Mouse (Mus musculus) CD4-positive, CD25-positive, alpha-beta regulatory T cell, adult 4 months (primary cell): ENCODE data around the gene Galnt6. TPM values are rescaled to one million over a fixed set of nuclear protein-coding genes. Genes with fewer than 3 reads are reported as not detected.
A peak's percentile ranks its signal among the peaks of the same experiment; 100 is the strongest.

Experiments used
- ATAC-seq: one replicate; pipeline ENCODE4 v1.8.0; 2017
- polyA plus RNA-seq, 2 experiments: library from polyadenylated mRNA; unstranded; fragments of 100-300 nt; shearing (Covaris generic); gene quantifications; one replicate each; pipeline ENCODE4 v1.2.1; 2017

Gene Galnt6
- polyA plus RNA-seq, 2 experiments from 2014 or later = 63.9 to 105 TPM

- ATAC-seq = no peak
These were observed 24.9 kb upstream of the Galnt6 start for GRCm38 (mm10) chr15:100754041-100754440.

DNA sequence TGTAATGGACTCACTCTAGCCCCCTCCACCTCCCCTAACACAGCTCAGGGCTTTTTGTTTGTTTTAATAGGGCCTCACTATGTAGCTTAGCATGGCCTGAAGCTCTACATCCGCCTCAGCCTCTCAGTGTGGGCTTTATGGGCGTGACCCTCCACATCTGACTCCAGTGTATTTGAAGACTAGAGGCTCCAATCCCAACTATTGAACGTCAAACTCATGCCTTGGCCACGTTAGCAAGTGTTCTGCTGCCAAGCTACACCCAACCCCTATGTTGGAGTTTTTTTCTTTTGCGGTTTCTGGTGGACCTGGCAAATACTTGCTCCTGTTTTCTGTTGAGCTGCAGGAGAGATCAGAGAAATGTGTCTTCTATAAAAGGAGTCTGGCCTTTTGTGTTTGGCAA is 23.9 kb upstream of the Galnt6 start:
- ATAC-seq = no peak

DNA sequence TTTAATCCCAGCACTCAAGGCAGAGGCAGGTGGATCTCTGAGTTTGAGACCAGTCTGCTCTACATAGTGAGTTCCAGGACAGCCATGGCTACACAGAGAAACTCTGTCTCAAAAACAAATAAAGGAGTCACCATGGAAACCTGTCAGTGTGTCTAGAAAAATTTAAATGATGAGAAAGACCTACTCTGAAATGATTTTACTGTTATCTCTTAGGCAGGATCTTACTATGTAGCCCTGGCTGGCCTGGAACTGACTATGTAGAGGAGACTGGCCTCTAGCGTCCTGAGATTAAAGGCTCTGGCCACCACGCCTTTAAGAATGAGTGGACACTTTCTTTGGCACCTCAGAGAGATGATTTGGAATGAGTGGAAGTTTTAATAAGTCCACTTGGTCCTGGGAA is 23.3 kb upstream of the Galnt6 start:
- ATAC-seq = no peak

DNA sequence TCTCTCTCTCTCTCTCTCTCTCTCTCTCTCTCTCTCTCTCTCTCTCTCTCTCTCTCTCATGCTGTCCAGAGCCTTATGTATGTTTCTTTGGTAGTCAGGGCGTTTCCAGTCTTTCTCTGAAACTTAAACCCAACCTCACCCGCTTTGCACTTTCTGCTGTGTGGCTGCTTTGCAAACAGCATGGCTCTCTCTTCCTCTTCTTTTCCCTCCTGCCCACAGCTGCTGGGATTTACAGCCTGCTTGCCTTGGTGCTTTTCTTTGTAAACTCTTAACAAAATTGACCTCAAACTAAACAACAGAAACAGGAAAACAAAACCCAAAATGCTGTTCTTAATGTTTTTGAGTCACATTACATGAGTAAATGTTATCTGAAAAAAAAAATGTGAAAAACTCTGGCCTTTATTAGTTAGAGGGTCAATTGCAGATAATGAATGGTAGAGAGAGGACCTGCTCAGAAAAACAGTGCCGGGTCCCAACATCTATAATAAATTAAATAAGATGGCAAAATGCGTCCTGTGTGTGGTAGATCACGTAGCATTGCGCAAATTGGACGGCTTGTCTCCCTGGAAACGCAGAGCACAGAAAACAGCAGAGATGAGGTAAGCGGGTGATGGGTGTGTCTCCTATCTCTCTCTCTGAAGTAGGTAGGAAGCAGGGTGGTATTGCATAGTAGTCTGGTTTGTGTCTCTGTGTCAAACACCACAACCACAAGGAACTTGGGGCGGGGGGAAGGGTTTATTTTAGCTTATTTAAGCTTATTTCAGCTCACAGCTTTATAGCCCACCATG is 20.8 kb upstream of the Galnt6 start:
- ATAC-seq = peak; percentile 80

DNA sequence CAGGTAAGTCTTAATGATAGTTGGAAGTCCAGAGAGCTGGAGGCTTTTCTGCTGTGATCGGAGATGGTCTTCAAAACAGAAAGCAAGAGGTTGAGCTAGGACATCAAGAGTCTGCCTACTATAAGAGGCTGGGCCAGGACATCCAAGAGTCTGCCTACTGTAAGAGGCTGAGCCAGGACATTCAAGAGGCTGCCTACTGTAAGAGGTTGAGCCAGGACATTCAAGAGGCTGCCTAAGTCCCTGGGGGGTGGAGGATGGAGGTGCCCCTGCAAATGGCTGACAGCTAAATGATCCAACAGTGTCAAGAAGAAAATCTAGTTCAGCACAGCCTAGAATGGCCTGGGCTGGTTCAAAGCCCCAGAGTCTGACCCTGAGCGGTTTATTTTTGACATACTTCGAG is 19.4 kb upstream of the Galnt6 start:
- no peak for ATAC-seq

GRCm38 (mm10) chr15:100747121-100747963 is 18.2 kb upstream of the Galnt6 start:
- peak; percentile 18 for ATAC-seq

DNA sequence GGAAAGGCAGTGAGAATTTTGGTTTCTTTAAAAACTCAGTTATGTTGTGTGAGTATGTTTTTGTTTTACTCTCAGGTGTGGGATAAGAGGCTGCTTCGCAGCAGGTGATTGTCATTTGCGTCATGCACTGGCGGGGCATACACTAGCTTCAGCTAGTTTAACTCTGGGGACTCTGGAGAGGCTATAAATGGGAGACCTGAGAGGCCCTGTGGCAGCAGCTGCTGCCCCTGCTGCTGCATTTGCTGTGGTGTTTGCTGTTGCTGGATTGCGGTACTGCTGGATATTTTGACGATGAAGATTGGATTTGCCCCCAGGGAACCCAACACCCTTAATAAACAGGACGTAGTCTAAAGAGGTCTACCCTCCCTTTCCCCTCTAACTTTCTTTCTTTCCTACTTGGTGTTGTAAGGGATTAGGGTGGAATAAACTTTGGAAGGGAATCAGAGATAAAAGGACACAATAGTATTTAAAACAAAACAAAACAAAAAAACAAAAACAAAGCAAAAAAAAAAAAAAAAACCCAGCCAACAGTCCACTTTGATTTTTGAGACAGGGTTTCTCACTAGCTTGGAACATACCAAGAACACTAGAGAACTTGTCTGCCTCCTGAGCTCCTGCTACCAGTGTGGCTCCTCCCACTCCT is 17.4 kb upstream of the Galnt6 start:
- no peak for ATAC-seq

- ATAC-seq = no peak
These were observed 14.1 kb upstream of the Galnt6 start for GRCm38 (mm10) chr15:100743238-100743637.

GRCm38 (mm10) chr15:100739442-100739841 is 10.3 kb upstream of the Galnt6 start:
- ATAC-seq = no peak

- ATAC-seq = peak; percentile 44
These were observed 9.2 kb upstream of the Galnt6 start for GRCm38 (mm10) chr15:100738351-100738781.

DNA sequence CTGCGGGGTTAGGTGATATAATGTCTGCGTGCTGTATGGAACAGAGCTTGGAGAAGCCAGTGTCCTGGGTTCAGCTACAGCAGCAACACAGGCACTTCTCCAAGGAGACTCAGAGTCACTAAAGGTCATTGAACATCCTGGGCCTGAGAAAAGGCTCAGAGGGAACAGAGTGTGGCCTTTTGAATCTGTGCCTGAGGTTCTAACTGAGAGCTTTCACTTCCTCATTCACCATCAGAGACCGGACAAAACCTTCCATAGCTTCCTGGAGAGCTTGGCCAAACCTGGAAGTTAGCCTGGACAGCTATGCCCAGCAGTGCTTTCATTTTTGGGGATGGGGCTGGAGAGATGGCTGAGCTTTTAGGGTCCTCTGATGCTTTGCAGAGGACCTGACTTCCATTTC is 8.5 kb upstream of the Galnt6 start:
- ATAC-seq = no peak

- no peak for ATAC-seq
These were observed 6.8 kb upstream of the Galnt6 start for GRCm38 (mm10) chr15:100735953-100736300.

DNA sequence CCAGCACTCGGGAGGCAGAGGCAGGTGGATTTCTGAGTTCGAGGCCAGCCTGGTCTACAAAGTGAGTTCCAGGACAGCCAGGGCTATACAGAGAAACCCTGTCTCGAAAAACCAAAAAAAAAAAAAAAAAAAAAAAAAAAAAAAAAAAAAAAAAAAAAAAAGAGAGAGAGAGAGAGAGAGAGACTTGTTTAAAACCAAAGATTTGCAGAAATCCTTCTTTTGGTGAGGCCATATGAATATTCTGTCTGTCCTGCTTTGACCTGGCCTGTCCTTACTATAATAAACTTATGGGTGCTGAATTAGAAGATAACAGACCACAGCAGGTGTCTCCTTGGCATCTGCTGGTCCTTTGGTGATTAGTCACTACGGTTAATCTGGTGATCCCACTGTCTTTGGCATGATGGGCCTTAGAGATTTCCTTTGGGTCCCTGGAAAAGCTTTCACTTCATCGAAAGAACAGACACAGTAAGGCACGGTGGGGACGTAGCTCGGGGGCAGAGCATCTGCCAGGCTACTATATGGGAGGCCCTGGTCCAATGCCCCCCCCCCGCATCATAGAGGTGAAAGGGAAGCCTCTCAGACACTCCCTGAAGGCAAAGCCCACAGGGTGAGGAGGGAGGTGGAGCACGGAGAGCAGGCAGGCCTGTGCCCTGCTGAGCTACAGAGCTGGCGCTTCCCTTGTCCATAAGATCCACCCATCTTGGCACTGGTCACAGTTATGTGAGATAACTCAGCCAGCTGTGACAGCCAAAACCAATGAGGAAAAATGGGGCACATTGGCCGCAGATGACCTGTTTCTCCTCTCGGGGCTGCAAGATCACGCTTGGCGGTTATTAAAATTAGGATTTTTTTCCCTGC is 6.1 kb upstream of the Galnt6 start:
- ATAC-seq = no peak

- peak; percentile 90 for ATAC-seq
These were observed 3.4 kb upstream of the Galnt6 start for GRCm38 (mm10) chr15:100732580-100732979.

- no peak for ATAC-seq
These were observed 1.9 kb upstream of the Galnt6 start for GRCm38 (mm10) chr15:100731081-100731480.

- ATAC-seq = peak; percentile 27
These were observed 590 bp downstream of the Galnt6 start for GRCm38 (mm10) chr15:100728586-100728985.

GRCm38 (mm10) chr15:100727834-100728233 is 1.3 kb downstream of the Galnt6 start:
- peak; percentile 20 for ATAC-seq

DNA sequence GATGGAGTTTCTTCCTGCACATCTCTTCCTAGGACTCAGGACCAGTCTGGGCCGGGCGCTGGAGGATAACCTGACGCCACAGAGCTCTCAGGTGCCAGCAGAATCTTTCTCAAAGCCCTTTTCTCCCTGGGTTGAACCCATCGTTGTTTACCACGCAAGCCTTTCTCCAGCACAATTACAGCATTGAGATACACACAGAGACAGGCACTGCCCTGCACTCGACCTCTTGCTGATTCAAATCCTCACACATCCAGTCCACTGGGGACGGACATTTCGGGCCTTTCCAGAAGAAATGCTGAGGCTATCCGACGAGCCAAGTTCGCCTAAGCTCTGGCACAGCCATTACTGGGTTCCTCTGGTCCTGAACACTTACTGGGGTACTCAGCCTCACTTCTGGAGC is 2.5 kb downstream of the Galnt6 start:
- no peak for ATAC-seq

GRCm38 (mm10) chr15:100723505-100723904 is 5.7 kb downstream of the Galnt6 start:
- ATAC-seq = peak; percentile 40

GRCm38 (mm10) chr15:100722564-100722963 is 6.6 kb downstream of the Galnt6 start:
- ATAC-seq = no peak

- ATAC-seq = no peak
These were observed 7.2 kb downstream of the Galnt6 start for GRCm38 (mm10) chr15:100722026-100722425.

GRCm38 (mm10) chr15:100721445-100721844 is 7.7 kb downstream of the Galnt6 start:
- no peak for ATAC-seq
